Mouse (Mus musculus): Measurements from ENCODE around the gene Dop1b.

DNA sequence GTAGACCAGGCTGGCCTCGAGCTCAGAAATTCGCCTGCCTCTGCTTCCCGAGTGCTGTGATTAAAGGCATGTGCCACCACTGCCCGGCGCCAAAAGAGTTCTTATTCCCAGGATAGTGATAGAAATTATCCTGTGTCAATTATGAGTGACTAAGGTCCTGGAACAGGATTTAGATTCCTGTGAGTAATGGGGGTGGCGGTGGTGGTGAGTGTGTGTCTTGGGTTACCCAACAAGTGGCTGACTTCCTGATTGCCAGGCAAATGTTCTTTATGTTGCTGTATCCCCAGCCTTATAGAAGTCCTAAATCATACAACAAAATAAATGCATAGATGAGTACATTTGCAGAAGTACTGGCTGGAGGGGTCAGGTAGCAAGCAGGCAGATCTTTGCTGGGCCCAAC, 121.8 kb downstream of the Dop1b start:
- TF ChIP-seq POLR2A (IDR thresholded peaks at IDR 0.05; ENCODE audit: insufficient read depth, low read length), result no peak
- no peak for TF ChIP-seq EP300 (IDR thresholded peaks at IDR 0.05; ENCODE audit: insufficient read depth, low read depth, low read length)
- TF ChIP-seq CTCF (IDR thresholded peaks at IDR 0.05; ENCODE audit: low read depth, low read length), result no peak

All from ES-Bruce4 (cell line).